Mouse (Mus musculus) ES-E14 (cell line): ENCODE data around the gene Tm6sf2.

Source experiments
- CHD2 ChIP-seq: IDR thresholded peaks from 2 replicates; pipeline ENCODE4 v1.6.1; 2014; ENCODE audit warnings: mild to moderate bottlenecking, low read depth, low read length, inconsistent platforms
- HCFC1 ChIP-seq: IDR thresholded peaks from 2 replicates; pipeline ENCODE4 v1.6.1; 2012; ENCODE audit warnings: low read length, inconsistent platforms, borderline replicate concordance; ENCODE audit not compliant: insufficient read depth
- MAFK ChIP-seq: IDR thresholded peaks from 2 replicates; pipeline ENCODE4 v1.6.1; 2014; ENCODE audit warnings: mild to moderate bottlenecking, low read depth, low read length, inconsistent platforms; ENCODE audit not compliant: insufficient read depth
- ZC3H11A ChIP-seq: IDR thresholded peaks from 2 replicates; pipeline ENCODE4 v1.6.1; 2012; ENCODE audit warnings: low read depth, mild to moderate bottlenecking, inconsistent platforms, low read length, borderline replicate concordance
- ZNF384 ChIP-seq: IDR thresholded peaks from 2 replicates; pipeline ENCODE4 v1.6.1; 2012; ENCODE audit warnings: low read depth, low read length, inconsistent platforms

GRCm38 (mm10) chr8:70099276-70099675, 26.6 kb downstream of the Tm6sf2 start:
- no peak for TF ChIP-seq HCFC1
- no peak for TF ChIP-seq CHD2
- no peak for TF ChIP-seq ZC3H11A
- no peak for TF ChIP-seq MAFK
- no peak for TF ChIP-seq ZNF384
